Mouse (Mus musculus) stomach, postnatal 0 days (tissue): Measurements from ENCODE around the gene Nr2e3.

ENCODE experiments used
- CTCF ChIP-seq: IDR thresholded peaks from 2 replicates; pipeline ENCODE4 v1.5.1; 2016; ENCODE audit warnings: antibody characterized with exemption, low read depth, mild to moderate bottlenecking, moderate library complexity
- EP300 ChIP-seq: optimal IDR thresholded peaks from 2 replicates; pipeline ENCODE3; 2016; ENCODE audit warnings: antibody characterized with exemption

- no peak for TF ChIP-seq CTCF
- no peak for TF ChIP-seq EP300
Observed at GRCm38 (mm10) chr9:59947271-59947670, 13.2 kb downstream of the Nr2e3 start.
